Mouse (Mus musculus): ENCODE measurements around the gene Btbd8.

Gene Btbd8

GRCm38 (mm10) chr5:107499891-107500535, 62.2 kb downstream of the Btbd8 start:
- ChIA-PET CTCF (interaction anchor here in 2 of 4 experiments (0.6 to 1.5 kb wide), 3 partner anchors 13 to 160 kb away, joined by 4 to 7 read pairs (median 4); no protein-coding TSS in a partner anchor), POLR2A (interaction anchor here in 1 of 4 experiments (1.1 kb wide), 1 partner anchor 9 kb away, joined by 4 read pairs; no protein-coding TSS in a partner anchor)

- ChIA-PET POLR2A (interaction anchor here in 1 of 4 experiments (0.6 kb wide), 1 partner anchor 260 kb away, joined by 4 read pairs; no protein-coding TSS in a partner anchor), CTCF (interaction anchor here in 2 of 4 experiments (0.6 to 1.5 kb wide), 2 partner anchors 13 to 159 kb away, joined by 4 to 7 read pairs; no protein-coding TSS in a partner anchor)
These were observed 62.9 kb downstream of the Btbd8 start for GRCm38 (mm10) chr5:107500741-107501140.

- ChIA-PET CTCF (no interaction called here), POLR2A (interaction anchor here in 1 of 4 experiments (0.6 kb wide), 1 partner anchor 314 kb away, joined by 3 read pairs; no protein-coding TSS in a partner anchor)
These were observed 69.5 kb downstream of the Btbd8 start, which contains the start of gene Gm42669 for GRCm38 (mm10) chr5:107507321-107507720. TSS of gene Gm42669 (plus strand) at chr5:107507621.

- CTCF ChIA-PET: no interaction called here
These were observed 72.7 kb downstream of the Btbd8 start for GRCm38 (mm10) chr5:107510503-107510902.

GRCm38 (mm10) chr5:107511326-107511725, 73.5 kb downstream of the Btbd8 start:
- ChIA-PET CTCF (no interaction called here), POLR2A (interaction anchor here in 1 of 4 experiments (1.4 kb wide), 1 partner anchor 31 kb away, joined by 3 read pairs; no protein-coding TSS in a partner anchor)

More at GRCm38 (mm10) chr5:107510503-107510902, 72.7 kb downstream of the Btbd8 start:
- POLR2A ChIA-PET: interaction anchor here in 1 of 4 experiments (1.4 kb wide), 1 partner anchor 30 kb away, joined by 3 read pairs; no protein-coding TSS in a partner anchor

- POLR2A ChIA-PET: no interaction called here
These were observed 75.8 kb downstream of the Btbd8 start for GRCm38 (mm10) chr5:107513583-107513982.

GRCm38 (mm10) chr5:107515453-107515852, 77.7 kb downstream of the Btbd8 start:
- POLR2A ChIA-PET: no interaction called here
- CTCF ChIA-PET: no interaction called here

More at GRCm38 (mm10) chr5:107513583-107513982, 75.8 kb downstream of the Btbd8 start:
- CTCF ChIA-PET: interaction anchor here (0.5 to 1.5 kb wide), 11 partner anchors 8 to 653 kb away, joined by 3 to 9 read pairs (median 3); no protein-coding TSS in a partner anchor

- ChIA-PET CTCF (no interaction called here), POLR2A (no interaction called here)
These were observed 78.3 kb downstream of the Btbd8 start for GRCm38 (mm10) chr5:107516087-107516486.

- ChIA-PET CTCF (no interaction called here), POLR2A (no interaction called here)
These were observed 80.8 kb downstream of the Btbd8 start for GRCm38 (mm10) chr5:107518602-107519001.

GRCm38 (mm10) chr5:107521386-107521785, 83.6 kb downstream of the Btbd8 start:
- POLR2A ChIA-PET: interaction anchor here in 2 of 4 experiments (0.6 to 0.7 kb wide), 2 partner anchors 543 to 594 kb away, joined by 3 read pairs; no protein-coding TSS in a partner anchor
- CTCF ChIA-PET: interaction anchor here in 1 of 4 experiments (1.2 kb wide), 1 partner anchor 8 kb away, joined by 3 read pairs; no protein-coding TSS in a partner anchor

- ChIA-PET POLR2A (no interaction called here), CTCF (interaction anchor here in 1 of 4 experiments (1.2 kb wide), 1 partner anchor 8 kb away, joined by 3 read pairs; no protein-coding TSS in a partner anchor)
These were observed 84.1 kb downstream of the Btbd8 start for GRCm38 (mm10) chr5:107521897-107522296.

- ChIA-PET POLR2A (no interaction called here), CTCF (no interaction called here)
These were observed 86.5 kb downstream of the Btbd8 start for GRCm38 (mm10) chr5:107524281-107524680.

GRCm38 (mm10) chr5:107528856-107529255, 91.1 kb downstream of the Btbd8 start:
- CTCF ChIA-PET: no interaction called here
- POLR2A ChIA-PET: no interaction called here

GRCm38 (mm10) chr5:107533590-107533989, 95.8 kb downstream of the Btbd8 start:
- CTCF ChIA-PET: interaction anchor here in 1 of 4 experiments (0.5 kb wide), 1 partner anchor 187 kb away, joined by 4 read pairs; no protein-coding TSS in a partner anchor
- POLR2A ChIA-PET: no interaction called here

- POLR2A ChIA-PET: interaction anchor here in 1 of 4 experiments (0.9 kb wide), 1 partner anchor 11 kb away, joined by 3 read pairs; no protein-coding TSS in a partner anchor
- CTCF ChIA-PET: no interaction called here
These were observed 96.8 kb downstream of the Btbd8 start, which contains the start of gene 1700028K03Rik for GRCm38 (mm10) chr5:107534581-107534980. TSS of gene 1700028K03Rik (plus strand) at chr5:107534709.

GRCm38 (mm10) chr5:107541696-107542095, 103.9 kb downstream of the Btbd8 start:
- POLR2A ChIA-PET: no interaction called here
- CTCF ChIA-PET: no interaction called here

- ChIA-PET POLR2A (no interaction called here), CTCF (no interaction called here)
These were observed 108.1 kb downstream of the Btbd8 start for GRCm38 (mm10) chr5:107545927-107546326.

GRCm38 (mm10) chr5:107547955-107548354, 110.2 kb downstream of the Btbd8 start:
- ChIA-PET CTCF (no interaction called here), POLR2A (no interaction called here)

- CTCF ChIA-PET: interaction anchor here in 2 of 4 experiments (0.6 kb wide), 2 partner anchors 135 to 1033 kb away, joined by 4 to 7 read pairs; no protein-coding TSS in a partner anchor
- POLR2A ChIA-PET: no interaction called here
These were observed 110.6 kb downstream of the Btbd8 start for GRCm38 (mm10) chr5:107548444-107548843.

- CTCF ChIA-PET: no interaction called here
- POLR2A ChIA-PET: no interaction called here
These were observed 116.5 kb downstream of the Btbd8 start for GRCm38 (mm10) chr5:107554336-107554735.

Data from embryonic stem cell, embryonic (primary cell).